Mouse (Mus musculus) olfactory bulb, adult 2 months (tissue): ENCODE results near the gene Rtp1.

Experiments
- CTCF ChIP-seq: fragments of 200-500 bp; IDR thresholded peaks from 2 replicates; pipeline ENCODE4 v1.5.1; 2012; ENCODE audit warnings: low read depth, mild to moderate bottlenecking, low read length, moderate library complexity; ENCODE audit not compliant: insufficient read depth
- POLR2A ChIP-seq: fragments of 200-500 bp; IDR thresholded peaks from 2 replicates; pipeline ENCODE4 v1.6.1; 2012; ENCODE audit warnings: mild to moderate bottlenecking, low read depth, low read length, moderate library complexity; ENCODE audit not compliant: insufficient read depth

- TF ChIP-seq CTCF (no peak), POLR2A (no peak)
Observed at GRCm38 (mm10) chr16:23419565-23420085, 9.3 kb upstream of the Rtp1 start.
